Mouse (Mus musculus): Measurements from ENCODE around the gene Mapre1.
"Not testable (repeated sequence)": the region's sequence is repeated elsewhere in the genome, so short reads cannot be mapped to it uniquely, and the experiment has no call there.

Gene Mapre1

DNA sequence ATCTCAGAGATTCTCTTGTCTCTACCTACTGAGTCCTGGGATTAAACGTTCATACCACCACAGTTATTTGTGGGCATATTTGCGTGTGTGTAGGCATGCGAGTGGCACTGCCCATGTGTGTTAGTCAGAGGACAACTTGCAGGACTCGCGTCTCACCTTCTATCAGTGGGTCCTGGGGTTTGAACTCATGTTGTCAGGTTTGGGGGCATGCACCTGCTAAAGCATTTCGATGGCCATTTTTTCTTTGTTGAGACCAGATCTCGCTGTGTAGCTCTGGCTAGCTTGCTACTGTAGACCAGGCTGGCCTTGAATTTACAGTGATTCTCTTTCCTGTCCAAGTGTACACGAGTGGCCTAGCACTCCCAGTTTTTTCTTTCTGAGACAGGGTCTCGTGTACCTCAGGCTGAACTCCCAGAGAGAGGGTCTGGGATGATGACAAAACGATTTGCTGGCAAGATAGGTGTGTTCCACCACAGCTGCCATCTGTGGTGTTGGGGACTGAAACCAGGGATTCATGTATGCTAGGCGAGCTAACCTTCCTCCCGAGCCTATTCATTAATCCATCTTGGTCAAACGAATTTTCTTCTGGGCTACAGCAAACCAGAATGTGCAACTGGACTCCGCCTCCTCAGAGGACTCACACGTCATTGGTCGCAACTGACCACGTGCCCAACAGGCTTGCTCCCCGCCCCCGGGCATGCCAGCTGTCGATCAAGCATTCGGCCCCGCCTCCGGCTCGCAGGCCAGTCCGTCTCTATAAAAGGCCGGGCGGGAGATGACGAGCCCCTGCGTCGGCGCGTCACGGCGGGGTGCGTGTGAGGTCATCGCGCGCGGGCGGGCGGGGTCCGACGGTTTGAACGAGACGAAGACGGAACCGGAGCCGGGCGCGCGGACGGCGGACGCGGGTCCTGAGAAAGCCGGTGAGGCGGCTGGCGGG is at the start of gene Mapre1:
Gene Mapre1 (plus strand): TSS at position 775 of the 937 bp plus-strand sequence.
- DNase-seq (ENCODE audit: low read depth, low spot score): peak; percentile 99

DNA sequence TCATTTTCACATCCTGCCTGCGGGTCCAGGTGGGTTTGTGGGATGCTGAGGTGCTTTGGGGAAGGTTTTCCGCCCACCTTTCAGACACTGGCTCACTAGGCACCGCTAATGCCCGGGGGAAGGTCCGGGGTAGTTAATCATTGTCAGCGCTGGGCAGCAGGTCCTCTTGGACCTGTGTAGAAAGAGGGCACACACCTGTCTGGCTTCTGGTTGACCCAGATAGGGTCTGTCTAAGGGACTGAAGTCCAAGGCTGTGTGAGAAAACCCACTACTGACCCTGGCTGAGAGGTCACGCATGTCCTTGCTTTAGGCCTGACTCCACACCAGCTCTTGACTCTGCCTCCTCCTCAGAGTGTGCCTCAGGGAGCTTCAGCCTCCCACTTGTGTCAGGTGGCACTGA is 47.7 kb upstream of the Mapre1 start:
- not testable (repeated sequence) for DNase-seq (ENCODE audit: low read depth, low spot score)

DNA sequence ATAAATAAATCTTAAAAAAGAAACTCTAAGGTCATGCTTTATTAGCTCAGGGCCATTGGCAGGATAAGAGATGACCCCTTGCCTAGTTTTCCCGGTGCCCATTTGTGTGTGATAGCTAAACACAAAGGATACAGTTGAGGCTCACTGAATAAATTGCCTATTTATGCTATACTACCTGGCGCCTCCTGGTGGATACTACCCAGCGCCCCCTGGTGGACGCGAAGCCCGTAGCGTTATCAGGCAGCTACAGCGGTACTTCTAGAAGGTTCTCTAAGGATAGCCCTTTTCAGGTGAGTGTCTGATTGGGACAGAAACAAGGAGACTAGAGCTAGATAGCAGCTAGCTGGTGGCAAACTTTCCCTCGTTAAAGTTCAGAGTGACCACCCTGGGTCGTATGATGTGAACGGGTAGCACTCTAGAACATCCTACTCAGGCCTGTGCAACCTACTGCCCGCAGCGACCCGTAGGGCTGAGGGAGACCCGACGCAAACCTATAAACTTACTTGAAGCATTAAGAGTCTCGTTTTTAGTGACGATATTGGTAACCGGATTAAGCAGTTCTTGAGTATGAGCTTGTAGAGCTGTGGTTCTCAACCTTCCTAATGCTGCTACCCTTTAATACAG is 46.5 kb upstream of the Mapre1 start:
- peak; percentile 47 for DNase-seq (ENCODE audit: low read depth, low spot score)

- no peak for DNase-seq (ENCODE audit: low read depth, low spot score)
Observed at GRCm38 (mm10) chr2:153696352-153696751, 44.7 kb upstream of the Mapre1 start, which contains the start of gene Dnmt3c. TSS of gene Dnmt3c (plus strand) at chr2:153696652.

DNA sequence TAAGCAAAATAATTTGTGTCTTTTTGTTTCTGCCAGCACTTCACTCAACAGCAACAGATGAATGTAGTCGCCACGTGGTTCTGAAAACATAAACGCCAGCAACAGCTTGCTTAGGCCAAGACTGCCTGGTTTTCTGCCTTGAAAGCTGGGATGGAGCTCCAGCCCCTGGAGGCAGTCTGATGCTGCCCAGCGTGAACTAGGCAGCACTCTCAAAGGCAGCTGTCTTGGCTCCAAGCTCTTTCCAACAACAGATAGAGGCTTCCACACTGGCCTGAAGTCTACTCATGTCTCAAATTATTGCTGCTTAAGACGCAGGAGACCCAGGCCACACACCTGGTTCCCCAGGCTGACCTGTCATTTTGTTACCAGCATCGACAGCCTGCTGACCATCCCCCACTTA is 37.7 kb upstream of the Mapre1 start:
- DNase-seq (ENCODE audit: low read depth, low spot score): no peak

DNA sequence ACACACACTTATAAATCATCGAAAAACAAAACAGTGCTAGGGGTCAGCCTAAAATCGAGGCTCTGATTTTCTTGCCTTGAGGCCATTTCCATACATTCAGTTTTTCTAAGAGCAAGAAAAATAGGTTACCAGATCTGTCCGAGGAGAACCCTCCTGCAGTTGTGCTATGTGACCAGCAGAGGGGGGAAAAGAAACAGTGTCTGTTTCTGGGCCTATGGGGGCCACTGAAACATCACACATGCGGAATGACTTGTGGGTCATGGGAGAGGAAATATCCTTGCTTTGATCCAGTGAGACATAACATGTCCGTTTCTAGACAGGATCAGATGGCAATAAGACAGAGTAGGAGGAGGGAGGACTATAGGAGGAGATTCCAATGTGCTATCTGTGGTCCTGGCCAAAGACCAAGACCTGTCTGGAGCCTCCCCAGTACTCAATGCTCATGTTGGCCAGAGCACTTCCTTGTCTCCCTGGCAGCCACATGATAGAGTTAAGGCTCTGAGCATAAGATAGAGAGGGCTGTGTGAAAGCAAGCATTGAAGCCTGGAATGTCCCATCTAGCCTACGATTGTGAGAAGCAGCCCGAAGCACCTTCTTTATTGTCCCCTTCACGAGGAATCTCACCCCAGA is 30.3 kb upstream of the Mapre1 start:
- DNase-seq (ENCODE audit: low read depth, low spot score): no peak

DNA sequence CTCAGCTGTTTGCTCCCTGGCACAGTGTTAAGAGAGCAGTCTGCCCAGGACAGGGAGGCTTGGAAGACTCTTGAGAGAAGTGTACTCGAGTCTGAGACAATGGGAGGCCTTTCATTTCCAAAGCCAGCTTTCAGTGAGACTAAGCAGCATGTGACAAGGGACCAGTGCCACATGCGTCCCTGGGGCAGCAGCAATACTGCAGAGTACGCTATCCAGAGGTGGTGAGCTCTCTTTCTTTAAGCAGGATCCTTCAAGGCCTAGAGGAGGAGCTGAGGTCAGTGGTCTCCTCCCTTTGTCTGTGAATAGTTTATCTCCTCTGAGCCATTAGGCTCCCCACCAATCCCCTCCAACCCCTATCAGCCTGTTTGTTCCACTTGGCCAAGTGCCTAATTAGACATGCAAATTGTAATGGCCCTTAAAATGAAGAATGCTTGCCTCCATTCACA is 28.4 kb upstream of the Mapre1 start:
- no peak for DNase-seq (ENCODE audit: low read depth, low spot score)

DNA sequence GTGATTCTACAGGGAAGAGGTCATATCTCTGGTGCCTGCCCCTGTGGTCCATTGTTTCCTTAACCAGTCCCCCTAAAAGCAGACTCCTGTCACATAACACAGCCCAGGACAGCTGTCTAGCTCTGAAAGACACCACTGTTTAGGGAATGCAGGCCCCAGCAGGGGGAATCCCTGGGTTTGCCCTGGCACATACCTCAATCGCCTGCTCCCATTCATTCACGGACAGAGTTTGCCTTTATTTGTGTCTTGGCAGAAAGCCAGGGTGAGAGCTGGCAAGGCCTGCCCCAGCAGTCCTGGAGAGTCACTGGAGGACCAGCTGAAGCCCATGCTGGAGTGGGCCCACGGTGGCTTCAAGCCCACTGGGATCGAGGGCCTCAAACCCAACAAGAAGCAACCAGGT is 27.8 kb upstream of the Mapre1 start:
- DNase-seq (ENCODE audit: low read depth, low spot score): no peak

DNA sequence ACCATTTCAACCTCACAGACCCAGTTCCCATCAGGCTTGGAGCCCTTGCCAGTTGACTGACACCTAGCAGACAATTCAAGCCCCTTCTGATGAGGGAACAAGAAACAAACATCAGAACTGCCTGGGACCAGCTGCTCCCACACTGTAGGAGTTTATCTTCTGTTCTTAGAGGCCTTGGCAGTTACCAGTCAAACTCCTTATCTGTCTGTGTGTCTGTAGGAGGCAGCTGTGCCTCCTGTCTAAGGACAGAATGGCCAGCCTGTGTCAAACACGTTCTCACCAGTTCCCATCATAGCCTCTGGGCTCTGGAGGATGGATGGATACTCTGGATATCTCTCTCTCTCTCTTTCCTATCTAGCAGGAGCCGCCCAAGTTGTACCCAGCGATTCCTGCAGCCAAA is 23.2 kb upstream of the Mapre1 start:
- DNase-seq (ENCODE audit: low read depth, low spot score): not testable (repeated sequence)

DNA sequence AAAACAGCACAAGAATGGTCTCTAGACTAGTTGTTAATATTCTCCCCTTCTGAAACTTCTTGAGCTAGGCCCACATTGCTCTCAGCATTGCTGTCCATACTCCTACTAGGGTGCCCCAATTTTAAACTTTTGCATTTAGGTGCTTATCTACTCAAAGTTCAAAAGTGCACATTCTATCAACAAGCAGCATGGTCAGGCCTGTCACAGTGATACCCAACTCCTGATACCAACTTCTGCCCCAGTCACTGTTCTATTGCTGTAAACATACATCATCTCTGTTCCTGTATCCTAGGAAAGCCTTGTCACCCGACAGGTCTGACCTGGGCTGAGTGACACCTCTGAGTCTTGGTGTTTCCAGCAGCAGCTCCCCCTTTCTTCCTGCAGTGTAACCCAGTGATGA is 18.0 kb upstream of the Mapre1 start:
- no peak for DNase-seq (ENCODE audit: low read depth, low spot score)

- peak; percentile 36 for DNase-seq (ENCODE audit: low read depth, low spot score)
Observed at GRCm38 (mm10) chr2:153724424-153724823, 16.6 kb upstream of the Mapre1 start.

- DNase-seq (ENCODE audit: low read depth, low spot score): no peak
Observed at GRCm38 (mm10) chr2:153724871-153725270, 16.2 kb upstream of the Mapre1 start.

- no peak for DNase-seq (ENCODE audit: low read depth, low spot score)
Observed at GRCm38 (mm10) chr2:153725291-153725690, 15.8 kb upstream of the Mapre1 start.

DNA sequence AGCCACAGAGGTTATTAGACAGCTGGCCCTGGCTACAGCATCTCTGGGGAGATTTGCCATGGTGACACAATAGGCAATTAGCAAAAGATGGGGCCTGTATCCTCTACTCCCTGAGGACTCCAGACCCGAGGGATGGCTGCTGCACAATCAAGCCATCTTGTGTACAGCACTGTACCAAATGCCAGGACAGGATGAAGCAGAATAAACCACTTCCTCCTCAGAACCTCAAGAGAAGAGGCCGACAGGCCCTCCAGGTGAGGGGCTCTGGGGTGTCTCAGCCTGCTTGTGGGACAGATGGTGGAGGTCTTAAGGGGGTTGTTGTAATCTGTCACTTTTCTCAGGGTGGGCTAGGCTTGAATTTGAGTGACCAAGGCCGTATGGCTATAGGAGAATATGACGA is 7.0 kb upstream of the Mapre1 start:
- no peak for DNase-seq (ENCODE audit: low read depth, low spot score)

- peak; percentile 32 for DNase-seq (ENCODE audit: low read depth, low spot score)
Observed at GRCm38 (mm10) chr2:153741437-153742065, 477 bp downstream of the Mapre1 start.

- no peak for DNase-seq (ENCODE audit: low read depth, low spot score)
Observed at GRCm38 (mm10) chr2:153747994-153748393, 6.9 kb downstream of the Mapre1 start.

GRCm38 (mm10) chr2:153750363-153750762 is 9.3 kb downstream of the Mapre1 start:
- no peak for DNase-seq (ENCODE audit: low read depth, low spot score)

- DNase-seq (ENCODE audit: low read depth, low spot score): no peak
Observed at GRCm38 (mm10) chr2:153762121-153762520, 21.0 kb downstream of the Mapre1 start.

- no peak for DNase-seq (ENCODE audit: low read depth, low spot score)
Observed at GRCm38 (mm10) chr2:153767484-153767883, 26.4 kb downstream of the Mapre1 start.

DNA sequence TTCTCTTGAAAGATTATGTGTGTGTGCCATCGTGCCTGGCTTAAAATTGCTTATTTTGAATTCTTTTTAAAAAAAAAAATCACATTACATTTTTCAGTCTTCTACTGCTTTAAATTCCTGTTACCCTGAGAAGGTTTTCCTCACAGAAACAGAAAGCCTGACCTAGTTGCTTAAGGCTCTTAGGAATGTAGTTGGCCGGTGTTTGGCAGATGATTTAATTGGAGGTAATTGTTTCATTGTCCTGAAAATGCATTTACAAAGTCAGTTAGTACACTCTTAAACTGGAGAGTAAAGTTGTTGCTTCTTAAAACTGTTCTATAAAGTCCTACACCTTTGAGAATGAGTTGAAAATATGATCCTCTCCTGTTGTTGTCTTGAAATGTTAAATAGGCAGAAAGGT is 27.8 kb downstream of the Mapre1 start:
- no peak for DNase-seq (ENCODE audit: low read depth, low spot score)

- DNase-seq (ENCODE audit: low read depth, low spot score): no peak
Observed at GRCm38 (mm10) chr2:153772950-153773349, 31.9 kb downstream of the Mapre1 start.

DNA sequence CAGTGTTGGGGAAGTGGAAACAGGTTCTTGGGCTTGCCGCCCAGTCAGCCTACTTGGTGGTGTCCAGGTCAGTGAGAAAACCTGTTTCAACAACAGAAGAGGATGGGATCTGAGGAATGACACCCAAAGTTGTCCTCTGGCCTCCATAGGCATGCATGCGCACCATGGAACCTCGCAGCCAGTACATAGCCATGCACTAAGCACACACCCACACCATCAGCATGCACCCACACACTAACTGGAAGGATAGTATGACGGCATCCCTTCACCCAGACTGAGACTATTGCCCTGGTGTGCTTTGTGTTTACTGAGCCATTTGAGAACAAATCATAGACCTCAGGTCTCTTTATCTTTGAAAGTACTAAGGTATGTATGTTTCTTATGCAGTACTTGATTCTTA is 34.4 kb downstream of the Mapre1 start:
- no peak for DNase-seq (ENCODE audit: low read depth, low spot score)

All from c-Kit-negative CD71-positive TER-119-positive erythroid progenitor cells, embryonic 14.5 days (primary cell).